Mouse (Mus musculus) megakaryocyte, embryonic 14.5 days (primary cell): ENCODE data around the gene Relt.

Experiments
- FLI1 ChIP-seq: IDR thresholded peaks from 2 replicates; pipeline ENCODE4 v1.6.1; 2012; ENCODE audit warnings: low read length, inconsistent platforms, mixed read lengths
- GATA1 ChIP-seq: IDR thresholded peaks from 3 replicates; pipeline ENCODE4 v1.6.1; 2012; ENCODE audit warnings: mixed read lengths, low read length, inconsistent platforms, borderline replicate concordance

DNA sequence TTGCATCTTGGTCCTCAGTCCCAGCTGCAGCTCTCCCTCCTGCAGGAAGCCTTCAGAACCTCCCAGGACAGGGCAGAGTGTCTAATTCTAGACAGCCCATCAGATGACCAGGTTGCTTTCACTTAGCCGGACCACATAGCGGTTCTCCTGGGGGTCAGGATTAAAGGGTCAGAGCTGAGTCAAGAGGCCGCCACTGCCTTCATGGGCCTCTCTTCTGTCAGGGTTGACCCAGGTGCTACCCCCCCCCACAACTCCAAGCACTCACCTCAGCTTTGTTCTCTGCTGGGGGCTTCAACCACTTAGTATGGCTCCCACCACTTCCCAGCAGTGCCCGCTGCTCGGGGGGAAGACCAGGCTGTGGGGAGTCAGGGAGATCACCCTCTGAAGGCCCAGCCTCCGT lies 16.1 kb downstream of the Relt start:
- TF ChIP-seq GATA1 (no peak), FLI1 (no peak)
